Mouse (Mus musculus) neutrophil, adult 65 days (primary cell): ENCODE measurements around the gene Vmn2r81. TPM values are rescaled to one million over a fixed set of nuclear protein-coding genes. Genes with fewer than 3 reads are reported as not detected.

Experiments
- total RNA-seq: library from RNA; stranded (reverse); gene quantifications from 2 replicates; pipeline ENCODE4 v1.2.4, GENCODE M21; 2023

The Vmn2r81 gene
- total RNA-seq, result not detected in 2 replicates

DNA sequence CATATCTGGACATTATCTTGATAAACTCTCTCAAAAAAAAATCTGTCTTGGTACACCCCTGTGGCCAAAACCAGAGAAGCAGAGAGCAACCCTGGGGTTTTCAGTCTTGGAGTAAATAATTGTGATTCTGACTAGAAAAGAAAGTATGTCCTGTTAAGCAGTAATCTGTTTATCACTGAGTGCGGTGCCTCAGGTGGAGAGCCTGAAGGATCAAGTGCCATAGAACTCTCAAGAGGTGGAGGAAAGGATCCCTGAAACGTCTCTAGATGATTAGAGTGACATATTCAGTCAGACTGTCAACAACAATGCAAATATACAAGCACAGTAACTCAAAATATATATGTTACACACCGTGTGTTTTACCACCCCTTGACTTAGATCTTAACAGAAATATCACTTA is at the start of gene Vmn2r81:
TSS of gene Vmn2r81 (plus strand) at position 301 of the 400 bp plus-strand sequence.

Other genes with a start within 250 kb of the Vmn2r81 start
- not detected in 2 replicates for gene Olfr1351, start 235.2 kb upstream of the Vmn2r81 start, total RNA-seq
- not detected in 2 replicates for gene Olfr57, start 219.0 kb upstream of the Vmn2r81 start, total RNA-seq
- 4.2 and 4.9 TPM in 2 replicates for gene 2610008E11Rik, start 150.1 kb upstream of the Vmn2r81 start, total RNA-seq
- gene Vmn2r80, start 98.9 kb upstream of the Vmn2r81 start, total RNA-seq, result not detected in 2 replicates
- gene Vmn2r82, start 108.8 kb downstream of the Vmn2r81 start, total RNA-seq, result not detected in 2 replicates
- not detected in 2 replicates for gene Vmn2r83, start 221.0 kb downstream of the Vmn2r81 start, total RNA-seq